Mouse (Mus musculus): ENCODE results near the gene Oser1. TPM values are rescaled to one million over a fixed set of nuclear protein-coding genes. Genes with fewer than 3 reads are reported as not detected.

Oser1 gene
- total RNA-seq (2023) = 10 to 100 TPM; 66.5 to 74.8 TPM

GRCm38 (mm10) chr2:163424597-163424996 is at the start of gene Oser1:
Gene Oser1, minus strand, starts transcription at chr2:163424697.

DNA sequence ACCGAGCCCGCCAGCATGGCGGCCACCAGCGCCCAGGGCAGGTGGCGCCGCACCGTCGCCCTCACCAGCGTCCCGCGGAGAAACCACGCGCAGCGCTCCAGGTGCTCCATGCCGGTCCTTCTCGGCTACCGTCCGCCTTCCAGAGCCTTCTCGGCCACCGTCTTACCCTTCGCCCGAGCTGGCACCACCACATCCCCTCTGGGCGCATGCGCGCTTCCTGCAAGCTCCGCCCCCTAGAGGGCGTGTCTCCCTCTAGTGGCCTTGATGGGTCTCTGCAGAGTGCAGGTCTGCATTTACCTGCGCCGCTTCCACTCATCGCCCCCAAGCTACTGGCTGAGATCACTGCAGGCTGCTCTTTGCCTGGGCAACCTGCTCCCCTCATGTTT is 48.0 kb upstream of the Oser1 start, which contains the start of gene Fitm2:
Gene Fitm2 (minus strand): TSS at position 164 of the 386 bp plus-strand sequence.

DNA sequence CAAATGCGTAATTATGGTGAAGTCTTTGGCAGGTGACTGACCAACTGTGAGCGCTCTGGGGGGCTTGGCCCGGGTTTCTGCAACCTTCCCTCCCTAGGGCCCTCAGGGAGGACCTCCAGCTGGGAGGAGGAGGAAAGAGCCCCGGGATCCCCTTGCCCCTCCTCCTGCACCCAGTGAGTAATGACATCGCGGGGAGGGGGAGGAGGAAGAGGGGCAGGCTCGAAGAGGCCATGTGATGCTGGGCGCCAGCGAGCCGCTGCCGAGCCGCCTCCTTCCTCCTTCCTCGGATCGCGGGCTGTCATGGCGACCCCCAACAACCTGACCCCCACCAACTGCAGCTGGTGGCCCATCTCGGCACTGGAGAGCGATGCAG is 13.7 kb upstream of the Oser1 start, which contains the start of gene Gdap1l1:
Gene Gdap1l1 (plus strand): TSS at position 231 of the 373 bp plus-strand sequence.

GRCm38 (mm10) chr2:163397905-163398304 is 26.6 kb downstream of the Oser1 start, which contains the start of gene Jph2:
Gene Jph2, minus strand, starts transcription at chr2:163397993.

Other genes with a start within 250 kb of the Oser1 start
- gene Tox2, start 221.6 kb downstream of the Oser1 start, total RNA-seq (2023) = not detected
- under 1 TPM in 1 of 2 experiments, not detected in 1; 0.15 TPM for gene Jph2, start 26.7 kb downstream of the Oser1 start, total RNA-seq (2023)
- not detected for gene Gdap1l1, start 13.8 kb upstream of the Oser1 start, total RNA-seq (2023)
- 1 to 10 TPM; 1.0 to 1.9 TPM for gene Fitm2, start 47.9 kb upstream of the Oser1 start, total RNA-seq (2023)
- gene R3hdml, start 67.6 kb upstream of the Oser1 start, total RNA-seq (2023) = not detected
- gene Hnf4a, start 82.1 kb upstream of the Oser1 start, total RNA-seq (2023) = not detected
- 10 to 100 TPM; 26.8 to 35.4 TPM for gene Ttpal, start 177.6 kb upstream of the Oser1 start, total RNA-seq (2023)
- gene Serinc3, start 220.4 kb upstream of the Oser1 start, total RNA-seq (2023) = 100 to 1,000 TPM; 429 to 431 TPM
- 10 to 100 TPM; 24.7 to 25.3 TPM for gene Pkig, start 233.7 kb upstream of the Oser1 start, total RNA-seq (2023)